9 mouse cellular contexts compared by ENCODE assay signal in the genomic region with DNA sequence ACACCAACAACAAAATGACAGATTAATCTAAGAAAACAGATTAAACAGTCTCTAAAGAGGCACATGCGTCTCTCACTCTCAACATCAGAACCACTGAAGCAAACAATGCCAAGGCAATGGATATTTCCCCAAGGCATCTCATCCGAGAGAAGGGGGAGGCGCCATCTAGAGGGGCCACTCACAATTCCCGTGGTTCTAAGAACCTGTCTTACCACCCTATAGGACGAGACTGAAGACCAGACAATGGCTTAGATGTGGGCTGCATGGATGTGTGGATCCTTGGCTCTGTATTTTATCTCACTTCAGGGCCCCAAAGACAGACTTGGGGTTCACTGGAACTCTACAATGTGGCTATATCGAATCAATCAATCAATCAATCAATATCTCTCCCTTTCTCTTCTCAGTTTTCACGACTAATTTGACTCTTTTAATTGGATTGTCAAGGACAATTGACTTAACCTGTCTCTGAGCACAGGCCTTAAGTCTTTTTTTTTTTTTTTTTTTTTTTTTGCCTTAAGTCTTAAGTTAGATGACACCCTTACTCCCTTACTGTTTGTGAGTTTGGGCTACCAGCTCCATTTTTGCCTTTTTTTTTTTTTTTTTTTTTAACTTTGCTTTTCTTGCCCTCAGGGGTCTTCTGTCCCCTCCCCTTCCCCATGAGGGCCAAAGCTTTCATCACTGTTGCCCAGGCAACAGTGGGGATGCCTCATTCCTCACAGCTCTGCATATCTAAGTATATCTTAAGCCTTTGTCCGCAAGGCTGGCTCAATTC. TPM values are rescaled to one million over a fixed set of nuclear protein-coding genes. Genes with fewer than 3 reads are reported as not detected.
DNase-seq lines count a peak whose midpoint lies in the region; ATAC-seq lines count a peak whose summit lies in the region.
"Had no signal": no experiment of that assay in that cellular context is flagged by ENCODE, and none has a peak within 500 bp of the region (broad histone marks: within the 10 kb centered on the region; RNA-seq: fewer than 3 reads in every experiment).

No protein-coding gene starts in this region.

- H3K36me3 ChIP-seq in kidney, embryonic 15.5 days = no peaks in the 10 kb centered on the region
- no peaks in the 10 kb centered on the region for H3K36me3 ChIP-seq in heart, embryonic 15.5 days
- no peaks in the 10 kb centered on the region for H3K36me3 ChIP-seq in midbrain, embryonic 16.5 days (ENCODE audit: control insufficient read depth, insufficient read depth, low read length)

- H3K4me2 ChIP-seq in kidney, embryonic 15.5 days = peak overlapping the region; percentile 100
- H3K4me2 ChIP-seq in heart, embryonic 15.5 days = peak overlapping the region; percentile 100
- peak overlapping the region; percentile 97 for H3K4me2 ChIP-seq in midbrain, embryonic 16.5 days (ENCODE audit: low read length)

- no peaks in the 10 kb centered on the region for H3K9me3 ChIP-seq in kidney, embryonic 15.5 days (replicated peaks)
- no peaks in the 10 kb centered on the region for H3K9me3 ChIP-seq in heart, embryonic 15.5 days (replicated peaks)
- no peaks in the 10 kb centered on the region for H3K9me3 ChIP-seq in midbrain, embryonic 16.5 days (replicated peaks; ENCODE audit: control insufficient read depth, low read length, poor library complexity, severe bottlenecking)

- H3K27ac ChIP-seq in kidney, embryonic 15.5 days = no peak overlapping the region
- H3K27ac ChIP-seq in heart, embryonic 15.5 days = no peak overlapping the region
- peak overlapping the region; percentile 67; the same call in 1 of the 2 replicates for H3K27ac ChIP-seq in midbrain, embryonic 16.5 days (ENCODE audit: low read length)

- peak overlapping the region; percentile 60; the same call in 1 of the 2 replicates for H3K4me3 ChIP-seq in kidney, embryonic 15.5 days (replicated peaks)
- H3K4me3 ChIP-seq in heart, embryonic 15.5 days = 0 out of 2 replicates have a peak overlapping the region, but pooled peaks have one; percentile 75
- peak overlapping the region; percentile 67 for H3K4me3 ChIP-seq in midbrain, embryonic 16.5 days (ENCODE audit: low read depth, low read length)

- peaks cover 36% of the 10 kb centered on the region for H3K27me3 ChIP-seq in kidney, embryonic 15.5 days
- no peaks in the 10 kb centered on the region for H3K27me3 ChIP-seq in heart, embryonic 15.5 days
- no peaks in the 10 kb centered on the region for H3K27me3 ChIP-seq in midbrain, embryonic 16.5 days (ENCODE audit: control insufficient read depth, insufficient read depth, low read depth, low read length)

- no peak for DNase-seq in kidney, adult 18-20 months
- DNase-seq in embryo, embryonic 10 days (ENCODE audit: low spot score) = peak; percentile 83
- no peak for DNase-seq in layer of hippocampus, adult 18-20 months (ENCODE audit: low spot score in 2 of 2)
- no peak for DNase-seq in layer of hippocampus, adult 9-11 months

- 28% methylated on average over 8 of the region's 8 CpGs for WGBS in kidney, embryonic 15.5 days
- 35% methylated on average over 8 of the region's 8 CpGs for WGBS in heart, embryonic 15.5 days
- 4% methylated on average over 8 of the region's 8 CpGs for WGBS in midbrain, embryonic 16.5 days

- ATAC-seq in kidney, embryonic 15.5 days (replicated peaks; ENCODE audit: low FRiP score) = no peak
- no peak for ATAC-seq in heart, embryonic 15.5 days (replicated peaks; ENCODE audit: insufficient number of reproducible peaks, insufficient read depth, low FRiP score, low read depth)
- no peak for ATAC-seq in midbrain, embryonic 16.5 days
- no peak for ATAC-seq in erythroblast, adult 5-6 weeks (replicated peaks; ENCODE audit: low FRiP score, poor library complexity, severe bottlenecking)

- H3K9ac ChIP-seq in kidney, embryonic 15.5 days = no peak overlapping the region
- no peak overlapping the region for H3K9ac ChIP-seq in heart, embryonic 15.5 days
- peak overlapping the region; percentile 76; the same call in 1 of the 2 replicates for H3K9ac ChIP-seq in midbrain, embryonic 16.5 days (ENCODE audit: low read depth, low read length)

- H3K4me1 ChIP-seq in kidney, embryonic 15.5 days = peaks cover 21% of the 10 kb centered on the region
- H3K4me1 ChIP-seq in heart, embryonic 15.5 days (replicated peaks) = peaks cover 15% of the 10 kb centered on the region; the same call in 1 of the 2 replicates
- H3K4me1 ChIP-seq in midbrain, embryonic 16.5 days (ENCODE audit: control insufficient read depth, insufficient read depth, low read length) = peaks cover 8% of the 10 kb centered on the region; the same call in 1 of the 2 replicates

RNA-seq across cellular contexts. Expression of a gene that starts 1.2 kb away (rescaled TPM):
- polyA plus RNA-seq in kidney, embryonic 15.5 days (2015; fragmentation: Nextera tagmentation; extraction: Ambion mirVana) = 4.0 TPM in 2 replicates
- polyA plus RNA-seq in heart, embryonic 15.5 days (2015; fragmentation: Nextera tagmentation; extraction: Ambion mirVana) = 7.3 and 7.4 TPM in 2 replicates
- 23.1 and 23.6 TPM in 2 replicates for polyA plus RNA-seq in midbrain, embryonic 16.5 days (2015; fragmentation: Nextera tagmentation; extraction: Ambion mirVana)
- total RNA-seq in erythroblast, adult 5-6 weeks (2015; ENCODE audit: low replicate concordance) = not detected in 2 replicates
- total RNA-seq in erythroblast, adult 5-6 weeks (2017; ENCODE audit: low replicate concordance) = 0.09 TPM in 1 of 2 replicates, not detected in the other
- 10 to 100 TPM; 18.2 to 22.6 TPM for total RNA-seq in layer of hippocampus, adult 18-20 months (2021)
- total RNA-seq: monocyte, adult 5-6 weeks had no signal

RNA-seq across cellular contexts. Expression of a gene that starts 37.1 kb away (rescaled TPM):
- polyA plus RNA-seq in kidney, embryonic 15.5 days (2015; fragmentation: Nextera tagmentation; extraction: Ambion mirVana) = 48.0 and 51.9 TPM in 2 replicates
- polyA plus RNA-seq in heart, embryonic 15.5 days (2015; fragmentation: Nextera tagmentation; extraction: Ambion mirVana) = 41.3 and 50.4 TPM in 2 replicates
- polyA plus RNA-seq in midbrain, embryonic 16.5 days (2015; fragmentation: Nextera tagmentation; extraction: Ambion mirVana) = 37.3 and 37.4 TPM in 2 replicates
- total RNA-seq in erythroblast, adult 5-6 weeks (2015; ENCODE audit: low replicate concordance) = 9.0 and 11.5 TPM in 2 replicates
- 7.4 and 8.5 TPM in 2 replicates for total RNA-seq in erythroblast, adult 5-6 weeks (2017; ENCODE audit: low replicate concordance)
- total RNA-seq in layer of hippocampus, adult 18-20 months (2021) = 10 to 100 TPM; 21.3 to 22.5 TPM
